Mouse (Mus musculus) lung, postnatal 14 days (tissue): ENCODE measurements around the gene Lztr1.
A peak's percentile ranks its signal among the peaks of the same experiment; 100 is the strongest.

Experiments
- DNase-seq: peaks from one replicate; pipeline ENCODE4 v3.0.0; 2021

Gene Lztr1

GRCm38 (mm10) chr16:17508546-17509239 lies at the start of gene Lztr1:
TSS of gene Lztr1 (plus strand) at chr16:17508688.
- DNase-seq = peak; percentile 87

- DNase-seq = peak; percentile 48
Observed at GRCm38 (mm10) chr16:17460254-17460653, 48.2 kb upstream of the Lztr1 start.

- DNase-seq = no peak
Observed at GRCm38 (mm10) chr16:17461596-17461995, 46.9 kb upstream of the Lztr1 start.

GRCm38 (mm10) chr16:17463184-17463583 lies 45.3 kb upstream of the Lztr1 start:
- no peak for DNase-seq

DNA sequence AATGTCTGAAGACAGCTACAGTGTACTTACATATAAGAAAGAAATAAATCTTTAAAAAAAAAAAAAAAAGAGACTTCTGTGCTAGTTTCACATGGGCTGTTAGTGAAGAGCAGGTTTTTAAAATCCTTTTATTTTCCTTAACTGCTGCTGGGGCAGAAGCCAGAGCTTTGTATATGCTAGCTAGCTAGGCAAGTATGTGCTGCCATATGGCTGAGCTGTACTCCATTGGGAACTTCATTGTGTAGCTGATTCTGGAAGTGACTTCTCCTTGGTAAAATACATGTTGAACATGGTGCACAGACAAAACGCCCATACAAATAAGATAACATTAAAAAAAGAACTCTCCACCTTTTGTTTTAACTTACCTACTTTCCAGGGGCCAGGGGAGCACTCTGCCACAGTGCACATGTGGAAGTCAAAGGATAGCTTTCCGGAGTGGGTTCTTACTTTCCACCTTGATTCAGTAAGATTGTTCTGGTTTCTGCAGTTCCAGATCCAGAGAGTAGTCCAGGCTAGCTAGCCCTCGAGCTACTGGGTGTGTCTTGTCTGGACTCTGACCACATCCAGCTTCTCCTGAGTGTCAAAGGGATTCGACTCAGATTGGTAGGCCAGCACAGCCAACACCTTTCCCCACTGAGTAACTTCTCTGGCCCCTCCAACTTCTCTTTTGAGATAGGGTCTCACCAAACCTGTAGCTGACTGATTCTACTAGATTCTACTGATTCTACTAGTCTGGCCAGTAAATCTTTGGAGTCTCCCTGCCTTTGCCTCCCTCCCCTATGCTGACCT lies 41.4 kb upstream of the Lztr1 start:
- no peak for DNase-seq

GRCm38 (mm10) chr16:17472498-17472897 lies 36.0 kb upstream of the Lztr1 start:
- no peak for DNase-seq

GRCm38 (mm10) chr16:17474091-17474490 lies 34.4 kb upstream of the Lztr1 start:
- peak; percentile 39 for DNase-seq

DNA sequence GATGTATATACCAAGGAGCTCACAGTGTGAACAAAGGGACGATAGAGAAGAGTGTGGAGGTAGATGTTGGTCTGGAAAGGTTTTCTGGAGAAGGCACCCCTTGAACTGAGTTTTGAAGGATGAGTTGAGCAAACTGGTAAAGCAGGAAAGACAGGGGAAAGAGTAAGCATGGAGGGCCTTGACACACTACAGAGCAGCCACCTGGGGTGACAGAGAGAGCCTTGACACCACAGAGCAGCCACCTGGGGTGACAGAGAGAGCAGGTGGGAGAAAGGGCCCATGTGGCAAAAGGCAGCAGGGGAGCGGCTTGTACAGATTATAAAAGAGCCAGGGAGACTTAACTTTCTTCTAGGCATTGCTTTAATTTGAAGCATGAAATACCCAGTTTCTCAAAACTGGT lies 33.7 kb upstream of the Lztr1 start:
- no peak for DNase-seq

GRCm38 (mm10) chr16:17475326-17475725 lies 33.2 kb upstream of the Lztr1 start:
- DNase-seq = no peak

DNA sequence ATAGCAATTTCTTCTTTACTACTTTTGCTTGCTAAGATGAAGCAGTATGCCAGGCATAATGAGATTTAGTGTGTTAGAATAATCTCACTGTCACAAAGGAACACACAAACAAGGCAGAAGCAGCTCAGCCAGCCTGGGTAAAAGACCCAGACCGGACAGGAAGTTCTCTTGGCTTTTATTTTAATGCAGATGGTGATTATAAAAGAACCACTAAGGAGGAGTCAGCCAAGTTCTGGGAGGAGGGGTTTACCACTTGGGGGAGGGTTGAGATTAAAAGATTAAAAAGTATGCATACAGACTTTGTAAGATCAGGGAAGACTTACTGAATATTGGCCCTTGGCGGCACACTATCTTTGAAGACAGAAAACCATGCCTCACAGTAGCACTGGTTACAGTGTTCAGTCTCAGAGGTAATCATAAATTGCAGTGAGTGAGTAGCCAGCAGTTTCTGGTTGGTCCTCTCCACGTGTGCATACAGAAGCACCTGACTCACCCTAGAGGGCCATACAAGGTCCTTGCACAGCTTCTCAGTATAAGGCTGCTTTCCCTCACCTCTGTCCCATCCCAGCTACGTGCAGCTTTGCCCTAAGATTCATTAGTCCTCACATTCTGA lies 30.1 kb upstream of the Lztr1 start:
- no peak for DNase-seq

DNA sequence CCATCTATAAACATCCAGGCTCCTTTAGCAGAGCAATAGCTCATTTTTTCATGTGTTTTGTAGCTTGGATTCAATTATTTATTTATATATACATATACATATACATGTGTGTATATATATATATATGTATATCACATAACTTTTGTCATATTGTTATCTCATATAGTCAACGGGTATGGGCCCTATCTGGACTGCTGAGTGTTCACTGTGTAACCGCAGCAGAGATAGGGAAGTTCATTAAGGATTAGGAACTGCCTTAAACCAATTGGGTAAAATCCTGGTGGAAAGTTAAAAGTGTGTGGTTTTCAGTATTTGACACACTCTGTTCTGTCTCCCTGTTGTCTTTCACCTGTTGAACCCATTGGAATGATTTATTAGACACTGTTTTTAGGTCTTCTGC lies 27.0 kb upstream of the Lztr1 start:
- no peak for DNase-seq

- peak; percentile 60 for DNase-seq
Observed at GRCm38 (mm10) chr16:17486505-17486904, 22.0 kb upstream of the Lztr1 start.

DNA sequence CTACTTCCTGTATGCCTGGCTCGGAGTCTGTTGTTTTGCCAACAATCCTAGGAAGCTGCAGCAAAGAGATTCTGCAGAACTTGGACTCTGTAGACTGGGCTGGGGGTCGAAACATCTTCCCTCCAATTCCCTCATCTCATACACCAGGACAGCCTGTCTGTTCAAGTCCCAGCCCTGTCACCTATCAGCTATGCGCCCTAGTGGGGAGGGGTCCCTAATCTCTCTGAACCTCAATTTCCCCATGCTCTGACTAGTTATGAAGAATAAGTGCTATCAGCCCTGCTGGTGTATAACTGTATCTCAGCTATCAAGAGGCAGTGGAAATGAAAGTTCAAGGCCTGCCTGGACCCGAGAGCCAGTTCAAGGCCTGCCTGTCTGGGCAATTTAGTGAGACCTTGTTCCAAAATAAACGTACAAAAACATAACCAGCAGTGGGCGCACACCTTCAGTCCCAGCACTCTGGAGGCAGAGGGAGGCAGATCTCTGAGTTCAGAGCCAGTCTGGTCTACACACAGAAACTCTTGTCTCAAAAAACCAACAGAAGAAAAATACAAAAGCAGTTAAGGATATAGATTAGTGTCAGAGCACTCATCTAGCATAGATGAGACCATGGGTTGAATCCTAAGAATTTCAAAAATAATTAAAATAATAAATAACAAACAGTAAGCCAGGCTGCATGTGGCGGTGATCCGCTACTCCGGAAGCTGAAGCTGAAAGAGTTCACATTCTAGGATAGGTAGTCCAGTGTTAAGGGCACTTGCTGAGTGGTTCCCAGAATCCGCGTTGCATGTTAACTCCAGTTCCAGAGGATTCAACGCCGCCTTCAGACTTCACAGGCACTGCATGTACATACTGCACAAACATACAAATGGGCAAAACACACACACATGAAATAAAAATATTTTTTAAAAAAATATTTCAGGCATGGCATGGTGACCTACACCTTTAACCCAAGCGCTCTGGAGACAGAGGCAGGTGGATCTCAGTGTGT lies 19.7 kb upstream of the Lztr1 start:
- DNase-seq = peak; percentile 11

DNA sequence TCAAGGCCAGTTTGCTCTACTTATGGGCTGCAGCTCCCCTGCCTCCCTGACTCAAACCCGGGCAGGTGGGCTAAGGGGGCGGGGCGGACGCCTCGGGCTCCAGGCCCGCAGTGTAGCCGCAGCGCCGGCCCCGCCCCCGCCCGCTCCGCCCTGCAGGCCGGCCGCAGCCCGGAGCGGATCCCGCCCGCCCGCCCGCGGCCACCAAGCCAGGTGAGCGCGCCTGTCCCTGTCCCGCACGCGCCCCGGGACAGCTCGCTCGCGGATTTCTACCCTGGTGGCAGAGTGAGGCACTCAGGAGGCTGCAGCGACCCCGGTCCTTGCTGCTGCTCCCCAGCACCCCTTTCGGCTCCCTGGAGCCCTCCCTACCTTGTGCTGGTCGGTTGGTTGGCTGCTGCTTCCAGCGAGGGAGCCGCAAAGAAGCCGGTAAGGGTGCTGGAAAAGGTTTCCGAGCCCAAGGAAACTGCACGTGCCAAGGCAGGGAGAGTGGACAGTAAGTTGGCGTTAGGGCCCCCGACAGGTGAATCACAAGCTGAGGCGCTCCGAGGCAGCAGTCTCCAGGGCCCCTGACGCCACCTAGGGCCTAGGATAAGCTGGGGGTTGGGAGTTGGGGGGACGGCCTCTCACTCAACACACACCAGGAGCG lies 18.9 kb upstream of the Lztr1 start, which contains the start of gene Aifm3:
Aifm3 (plus strand) TSS at position 143 of the 643 bp plus-strand sequence.
- peak; percentile 27 for DNase-seq

- no peak for DNase-seq
Observed at GRCm38 (mm10) chr16:17491154-17491553, 17.3 kb upstream of the Lztr1 start.

DNA sequence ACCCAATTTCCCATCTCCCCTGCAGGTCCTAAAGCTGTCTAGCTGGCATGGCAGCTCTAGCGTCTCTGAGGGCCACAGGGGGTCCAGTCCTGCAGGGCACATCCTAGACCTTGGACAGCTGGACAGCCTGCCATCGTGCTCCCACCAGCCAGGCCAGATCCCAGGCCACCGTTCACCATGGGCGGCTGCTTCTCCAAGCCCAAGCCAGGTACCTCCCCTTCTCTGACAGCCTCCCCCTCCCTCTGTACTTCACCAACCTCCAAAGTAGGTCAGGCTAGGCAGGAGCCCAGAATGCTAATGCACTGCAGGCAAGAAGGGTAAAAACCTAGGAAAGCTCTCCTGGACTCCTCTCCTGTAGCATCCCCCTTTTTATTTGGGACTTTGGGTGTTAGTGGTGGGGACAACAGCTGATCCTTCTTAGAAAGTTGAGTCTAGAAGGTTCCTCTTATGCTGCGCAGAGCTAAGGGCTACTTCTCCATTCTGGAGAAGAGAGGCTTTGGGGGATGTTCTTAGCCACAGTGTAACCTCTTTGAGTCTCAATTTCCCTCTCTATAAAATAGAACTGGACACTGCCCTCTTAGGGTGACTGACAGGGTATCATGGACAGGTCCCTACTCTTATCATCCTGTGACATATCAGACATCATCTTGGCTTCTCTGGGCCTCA lies 16.5 kb upstream of the Lztr1 start:
- DNase-seq = no peak

GRCm38 (mm10) chr16:17496499-17497305 lies 11.8 kb upstream of the Lztr1 start:
- peak; percentile 54 for DNase-seq

DNA sequence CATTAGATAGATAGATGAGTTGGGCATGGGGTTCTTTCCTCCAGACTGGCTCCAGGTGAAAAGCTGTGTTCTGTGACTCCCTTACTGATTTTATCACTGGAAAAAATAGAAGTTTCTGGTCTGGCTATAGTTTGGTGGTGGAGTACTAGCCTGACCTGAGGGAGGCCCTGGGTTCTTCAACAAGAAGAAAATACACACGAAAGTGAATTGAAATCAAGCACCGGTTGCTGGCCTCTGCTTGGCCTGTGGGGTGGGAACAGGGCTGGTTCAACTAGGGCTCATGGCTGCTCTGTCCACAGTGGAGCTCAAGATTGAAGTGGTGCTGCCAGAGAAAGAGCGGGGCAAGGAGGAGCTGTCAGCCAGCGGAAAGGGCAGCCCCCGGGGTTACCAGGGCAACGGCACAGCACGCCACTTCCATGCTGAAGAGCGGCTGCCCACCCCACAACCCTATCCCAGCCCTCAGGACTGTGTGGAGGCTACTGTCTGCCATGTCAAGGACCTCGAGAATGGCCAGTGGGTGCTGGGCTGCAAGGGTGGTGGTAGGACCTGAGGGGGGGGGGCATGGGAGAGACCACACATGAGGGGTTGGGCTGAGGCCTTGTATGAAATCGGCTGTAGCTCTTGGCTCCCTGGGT lies 9.1 kb upstream of the Lztr1 start:
- no peak for DNase-seq

DNA sequence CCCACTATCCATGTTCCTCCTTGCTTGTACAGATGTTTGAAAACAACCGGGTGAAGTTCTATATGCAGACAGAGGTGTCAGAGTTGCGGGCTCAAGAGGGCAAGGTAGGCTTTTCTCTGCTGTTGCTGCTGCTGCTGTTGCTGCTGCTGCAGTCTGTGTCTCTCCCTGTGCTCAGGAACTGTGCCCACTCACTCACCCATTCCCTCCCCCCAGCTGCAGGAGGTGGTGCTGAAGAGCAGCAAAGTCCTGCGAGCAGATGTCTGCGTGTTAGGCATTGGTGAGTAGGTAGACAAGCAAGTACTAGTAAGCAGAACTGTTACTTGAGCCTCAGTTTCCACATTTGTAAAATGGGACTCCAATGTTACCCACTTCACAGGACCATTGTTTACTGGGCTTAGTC lies 5.8 kb upstream of the Lztr1 start:
- DNase-seq = no peak

- DNase-seq = no peak
Observed at GRCm38 (mm10) chr16:17507018-17507552, 1.4 kb upstream of the Lztr1 start.
